Mouse (Mus musculus) gastrocnemius, postnatal 14 days (tissue): ENCODE results near the gene Gimap9. TPM values are rescaled to one million over a fixed set of nuclear protein-coding genes. Genes with fewer than 3 reads are reported as not detected.

ENCODE experiments used
- DNase-seq: peaks from one replicate; pipeline ENCODE4 v3.0.0; 2021; ENCODE audit warnings: mixed read lengths
- intact Hi-C: fragments of 180-260 bp; cut with DNase I; formaldehyde crosslinking; loops from one replicate; pipeline ENCODE4 v1.15.1; 2025; ENCODE audit warnings: low total_unique reads
- long read RNA-seq, 2 experiments: library from polyadenylated mRNA; stranded (forward); transcript quantifications; one replicate each; pipeline ENCODE4 v2.0.0; 2021
- total RNA-seq, 2 experiments: library from RNA; stranded (reverse); gene quantifications; 2 replicates each; pipeline ENCODE4 v1.2.3; 2021

The Gimap9 gene
- total RNA-seq: 1 to 10 TPM; 1.6 to 2.2 TPM
- long read RNA-seq, experiment 1, partial matches to known transcripts: 0 of 1 reads
- long read RNA-seq, experiment 1, other reads (novel, unspliced or antisense): 1 of 1 reads
- long read RNA-seq, experiment 2, partial matches to known transcripts: 0 of 1 reads
- long read RNA-seq, experiment 2, other reads (novel, unspliced or antisense): 0 of 1 reads

DNA sequence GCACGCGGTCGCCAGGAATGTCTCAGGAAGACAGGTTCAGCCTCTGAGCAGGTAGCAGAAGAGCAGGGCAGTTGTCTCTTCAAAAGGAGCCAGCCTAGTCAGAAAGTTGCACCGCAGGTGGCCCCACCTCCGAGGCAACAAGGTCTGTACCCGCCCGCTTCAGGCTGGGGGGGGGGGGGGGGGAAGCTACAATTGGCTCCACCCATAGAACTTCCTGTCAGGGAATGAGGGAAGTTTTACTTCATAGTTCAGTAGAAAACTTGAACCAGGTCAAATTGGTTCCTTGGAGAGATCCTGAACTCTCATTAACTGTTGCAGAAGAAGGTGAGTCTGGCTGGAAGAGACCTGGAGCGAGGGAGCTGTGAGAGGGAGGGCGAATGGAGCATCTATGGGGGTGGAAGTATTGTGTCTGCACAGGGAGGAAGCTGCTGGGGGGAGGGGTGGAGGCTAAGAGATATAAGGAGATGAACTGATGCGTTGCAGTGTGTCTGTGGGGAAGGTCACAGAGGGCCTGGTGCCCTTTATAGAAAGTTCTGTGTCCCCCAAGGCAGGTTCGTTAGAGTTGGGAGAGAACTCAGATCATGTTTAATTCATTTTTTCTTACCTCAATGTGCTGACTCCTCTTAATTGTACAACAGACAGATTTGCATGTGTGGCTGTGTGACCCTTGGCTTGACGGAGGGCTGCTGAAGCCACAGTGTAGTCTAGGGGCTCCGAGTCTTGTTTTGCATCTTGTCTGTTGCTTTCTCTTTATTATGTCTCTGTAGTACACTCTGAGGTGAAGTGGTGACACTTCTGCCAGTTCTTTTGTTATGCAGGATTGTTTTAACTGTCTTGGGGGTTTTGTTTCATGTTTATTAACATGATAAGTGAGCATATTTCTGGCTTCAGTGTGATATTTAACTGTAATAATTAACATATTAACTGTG is at the start of gene Gimap9:
Gene Gimap9 (plus strand): TSS at position 199 of the 929 bp plus-strand sequence.
- no peak for DNase-seq
- intact Hi-C loops: no loop called here

DNA sequence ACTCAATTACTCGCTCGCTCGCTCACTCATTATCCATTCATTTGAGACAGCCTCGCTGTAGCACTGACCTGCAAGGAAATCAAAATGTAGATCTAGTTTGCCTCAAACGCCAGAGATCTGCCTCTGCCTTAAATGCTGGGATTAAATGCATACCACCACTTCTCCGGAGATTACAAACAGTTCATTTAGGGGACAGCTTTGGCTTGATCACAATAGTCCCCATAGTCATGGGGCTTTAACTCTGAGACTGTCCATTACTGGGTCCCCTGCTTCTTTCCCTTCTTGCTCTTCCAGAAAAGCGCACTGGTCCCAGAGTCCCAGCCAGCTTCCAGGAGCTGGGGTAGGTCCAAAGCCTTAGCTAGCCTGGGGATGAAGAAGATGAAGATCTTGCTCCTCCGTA is 49.5 kb upstream of the Gimap9 start, which contains the start of gene AI854703:
Gene AI854703 (plus strand): TSS at position 301 of the 400 bp plus-strand sequence.
- DNase-seq: no peak
- intact Hi-C loops: no loop called here

- DNase-seq: peak; percentile 55
- intact Hi-C loops: no loop called here
These were observed 48.9 kb upstream of the Gimap9 start for GRCm38 (mm10) chr6:48626984-48627383.

DNA sequence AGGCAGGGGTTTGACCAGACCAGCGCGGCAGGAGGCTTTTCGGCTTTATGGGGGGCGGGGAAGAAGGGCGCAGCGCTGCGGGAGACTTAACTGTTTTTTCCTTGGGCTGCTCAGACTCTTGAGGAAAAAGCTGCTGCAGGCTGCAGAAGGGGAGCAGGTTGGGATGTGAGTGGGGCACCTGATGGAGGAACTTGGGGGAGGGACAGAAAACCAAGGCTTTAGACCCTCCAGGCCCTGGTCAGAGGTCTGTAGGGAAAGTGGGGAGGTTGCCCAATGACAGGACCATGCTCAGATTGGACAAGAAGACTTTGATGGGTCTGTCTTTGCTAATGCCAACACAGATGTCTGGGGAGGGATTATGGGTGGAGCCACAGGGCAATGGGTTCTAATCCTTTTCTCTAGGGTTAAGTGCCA is 48.4 kb upstream of the Gimap9 start:
- DNase-seq: no peak
- intact Hi-C loops: no loop called here

DNA sequence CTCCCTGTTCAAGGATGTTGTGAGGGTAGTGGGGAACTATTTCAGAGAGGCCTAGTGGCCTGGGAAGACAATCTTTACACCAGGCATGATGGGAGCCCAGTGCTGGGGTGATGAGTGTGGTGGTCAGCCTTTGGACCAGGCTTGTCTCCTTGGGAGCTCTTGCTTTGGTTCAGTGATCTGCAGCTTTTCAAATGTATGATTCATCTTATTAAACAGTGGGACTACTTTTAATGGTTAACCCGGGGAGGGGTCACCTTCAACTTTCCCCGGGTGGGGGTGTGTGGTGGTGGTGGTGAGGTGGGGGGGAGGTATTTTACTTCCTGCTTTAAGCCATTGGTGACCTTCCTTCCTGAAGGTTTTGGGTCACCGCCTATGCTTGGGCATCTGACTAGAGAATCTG is 47.6 kb upstream of the Gimap9 start:
- intact Hi-C loops: no loop called here
- no peak for DNase-seq

DNA sequence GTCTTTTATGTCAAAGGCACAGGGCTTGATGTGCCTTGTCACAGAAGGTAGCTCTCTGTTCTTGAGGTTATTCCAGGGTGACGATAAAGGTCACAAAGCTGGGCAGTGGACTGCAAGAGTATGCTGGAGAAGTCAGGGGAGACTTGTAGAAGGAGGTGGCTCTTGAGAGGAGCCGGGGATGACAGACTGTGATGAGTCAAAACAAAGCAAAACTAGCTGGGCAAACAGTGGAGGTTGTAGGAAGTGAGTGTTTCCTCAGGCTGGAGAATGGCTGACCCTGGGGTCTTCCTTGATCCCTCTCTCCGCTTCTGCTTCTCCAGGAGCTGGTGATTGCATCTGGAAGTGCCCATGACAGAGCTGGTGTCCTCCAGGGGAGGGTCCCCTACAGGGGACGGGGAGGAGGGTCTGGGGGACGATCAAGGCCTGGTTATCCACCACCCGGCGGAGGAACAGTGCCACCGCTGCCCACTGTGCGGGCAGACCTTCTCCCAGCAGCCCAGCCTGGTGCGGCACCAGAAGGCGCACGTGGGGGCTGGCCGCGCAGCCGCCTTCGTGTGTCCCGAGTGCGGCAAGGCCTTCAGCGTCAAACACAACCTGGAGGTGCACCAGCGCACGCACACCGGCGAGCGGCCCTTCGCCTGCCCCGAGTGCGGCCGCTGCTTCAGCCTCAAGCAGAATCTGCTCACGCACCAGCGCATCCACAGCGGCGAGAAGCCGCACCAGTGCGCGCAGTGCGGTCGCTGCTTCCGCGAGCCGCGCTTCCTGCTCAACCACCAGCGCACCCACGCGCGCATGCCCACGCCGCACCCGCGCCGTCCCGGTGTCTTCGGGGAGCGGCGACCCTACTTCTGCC is 46.9 kb upstream of the Gimap9 start:
- intact Hi-C loops: no loop called here
- no peak for DNase-seq

- DNase-seq: no peak
- intact Hi-C loops: no loop called here
These were observed 46.3 kb upstream of the Gimap9 start for GRCm38 (mm10) chr6:48629661-48630034.

GRCm38 (mm10) chr6:48630831-48631230 is 45.1 kb upstream of the Gimap9 start:
- no peak for DNase-seq
- intact Hi-C loops: no loop called here

DNA sequence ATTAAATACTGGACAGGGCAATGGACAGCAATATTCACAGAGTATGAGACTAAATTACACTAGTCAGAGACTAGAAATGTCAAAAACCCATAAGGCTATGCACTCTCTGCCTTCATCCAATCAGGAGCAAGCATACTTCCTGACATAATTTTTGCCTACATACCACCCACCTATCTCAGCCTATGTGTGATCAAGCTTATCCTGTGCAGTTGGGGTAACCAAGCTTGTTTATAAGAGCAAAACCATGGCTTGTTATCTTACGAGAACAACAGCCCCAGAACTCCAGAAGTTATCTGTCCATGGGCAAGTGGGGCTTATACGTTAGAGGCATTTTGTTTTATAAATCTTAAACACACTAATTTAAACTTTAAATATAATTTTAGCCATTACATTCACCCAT is 40.8 kb upstream of the Gimap9 start:
- intact Hi-C loops: no loop called here
- no peak for DNase-seq

GRCm38 (mm10) chr6:48636515-48636914 is 39.4 kb upstream of the Gimap9 start:
- intact Hi-C loops: no loop called here
- DNase-seq: no peak

DNA sequence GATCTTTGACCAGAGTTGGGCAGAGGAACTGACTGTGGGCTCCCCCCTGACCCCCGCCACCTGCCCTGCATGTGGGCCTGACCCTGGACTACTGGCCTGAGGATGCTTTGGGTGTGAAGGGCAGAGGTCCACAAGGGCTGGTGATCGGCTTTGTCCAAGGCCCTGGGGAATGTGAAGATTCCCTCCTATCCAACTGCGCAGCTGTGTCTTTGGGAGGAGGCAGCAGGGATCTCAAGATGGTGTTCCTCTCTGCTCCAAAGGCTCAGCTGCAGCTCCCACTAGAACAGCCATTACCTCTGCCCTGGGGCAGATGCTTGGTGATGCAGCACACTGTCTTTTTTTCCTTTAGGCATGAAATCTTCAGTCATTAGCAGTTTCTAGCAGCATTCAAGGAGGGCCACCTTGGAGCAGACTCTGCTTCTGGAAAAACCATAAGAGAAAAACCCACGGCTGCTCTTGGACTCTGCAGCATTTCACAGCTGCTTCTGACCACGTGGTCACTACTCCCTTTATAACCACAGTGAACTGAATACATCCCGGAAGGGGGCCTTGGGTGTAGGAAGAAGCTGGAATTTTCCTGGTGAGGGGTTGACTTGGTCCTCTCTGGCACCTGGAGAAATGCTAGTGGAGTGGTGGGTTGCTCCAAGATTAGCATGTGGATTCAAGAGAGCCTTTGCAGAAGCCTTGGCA is 38.0 kb upstream of the Gimap9 start:
- DNase-seq: no peak
- intact Hi-C loops: no loop called here

GRCm38 (mm10) chr6:48638553-48638952 is 37.4 kb upstream of the Gimap9 start:
- intact Hi-C loops: no loop called here
- no peak for DNase-seq

DNA sequence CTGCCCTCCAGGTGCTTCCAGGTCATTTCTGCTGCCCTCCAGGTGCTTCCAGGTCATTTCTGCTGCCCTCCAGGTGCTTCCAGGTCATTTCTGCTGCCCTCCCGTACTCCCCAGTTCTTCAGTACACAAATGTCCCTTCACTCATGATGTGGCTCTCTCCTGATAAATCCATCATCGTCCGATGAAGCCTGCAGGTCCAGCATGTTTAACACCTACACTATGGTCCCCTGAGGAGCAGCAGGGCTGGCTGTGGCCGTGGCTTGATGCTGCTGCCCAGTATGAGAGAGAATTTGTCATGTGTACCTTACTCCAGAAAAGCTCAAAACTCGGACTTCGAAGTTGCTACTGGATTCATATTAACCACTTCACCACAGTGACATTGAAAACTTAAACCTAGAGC is 34.5 kb upstream of the Gimap9 start:
- no peak for DNase-seq
- intact Hi-C loops: loop anchor here (2.0 to 10.0 kb wide), 4 partner anchors 31 to 467 kb away; partner anchors contain the start of gene Atp6v0e2

DNA sequence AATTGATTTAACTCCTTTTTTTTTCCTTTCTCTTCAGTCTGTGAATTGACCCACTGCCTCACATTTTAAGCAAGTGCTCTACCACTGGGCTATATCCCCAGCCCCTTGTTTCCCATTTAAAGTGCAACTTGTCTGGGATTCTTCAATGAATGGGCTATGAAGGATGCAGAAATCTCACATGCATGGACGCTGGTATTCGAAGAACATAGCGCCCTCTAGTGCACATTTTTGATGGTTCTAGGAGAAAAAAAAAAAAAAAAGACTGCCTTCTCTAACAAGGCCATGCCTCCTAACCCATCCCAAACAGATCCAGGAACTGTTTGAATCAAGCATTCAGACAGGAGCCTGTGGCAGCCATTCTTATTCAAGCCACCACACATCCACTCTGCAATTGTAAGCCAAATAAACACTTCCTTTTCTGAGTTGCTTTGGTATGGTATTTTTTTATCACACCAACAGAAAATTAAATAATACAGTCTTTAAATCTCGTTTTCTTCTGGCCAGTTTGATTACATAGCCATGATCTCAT is 33.1 kb upstream of the Gimap9 start:
- intact Hi-C loops: loop anchor here (5.0 to 10.0 kb wide), 3 partner anchors 61 to 468 kb away; partner anchors contain the start of gene Atp6v0e2
- DNase-seq: no peak

GRCm38 (mm10) chr6:48645660-48646308 is 30.1 kb upstream of the Gimap9 start:
- peak; percentile 69 for DNase-seq

DNA sequence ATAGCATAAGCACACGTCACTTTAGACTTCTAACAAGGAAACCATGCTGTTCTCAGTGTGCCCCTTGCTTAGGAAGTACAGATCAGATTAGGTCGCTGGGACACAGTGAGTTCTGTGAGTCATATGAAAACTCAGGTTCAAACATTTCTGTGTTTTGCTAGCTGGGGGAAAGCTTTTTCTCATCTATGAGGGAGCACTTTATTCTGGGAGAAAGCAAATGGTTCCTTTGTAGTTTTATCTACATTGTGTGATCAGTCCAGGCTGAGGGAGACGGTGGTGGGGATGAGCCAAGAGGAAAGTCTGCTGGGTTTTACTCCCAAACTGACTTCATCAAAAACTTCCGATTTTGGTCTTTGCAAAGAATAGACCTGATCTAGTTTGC is 29.6 kb upstream of the Gimap9 start:
- intact Hi-C loops: loop anchor here (5.0 to 10.0 kb wide), 2 partner anchors 126 to 471 kb away; partner anchors contain the start of gene Gimap3
- DNase-seq: no peak

More at GRCm38 (mm10) chr6:48645660-48646308, 30.1 kb upstream of the Gimap9 start:
- intact Hi-C loops: loop anchor here (5.0 to 10.0 kb wide), 2 partner anchors 127 to 471 kb away; partner anchors contain the start of gene Gimap3

GRCm38 (mm10) chr6:48646995-48647394 is 28.9 kb upstream of the Gimap9 start, which contains the start of gene Gimap8:
TSS of gene Gimap8 (plus strand) at chr6:48647234.
- DNase-seq: no peak
- intact Hi-C loops: loop anchor here (5.0 to 10.0 kb wide), 2 partner anchors 125 to 472 kb away; partner anchors contain the start of gene Gimap3

- intact Hi-C loops: loop anchor here (5.0 to 10.0 kb wide), 2 partner anchors 125 to 473 kb away; partner anchors contain the start of gene Gimap3
- no peak for DNase-seq
These were observed 28.3 kb upstream of the Gimap9 start for GRCm38 (mm10) chr6:48647611-48648010.
